25 mouse cellular contexts compared by ENCODE assay signal in genomic region chrX:164082030-164082429, GRCm38 (mm10). TPM values are rescaled to one million over a fixed set of nuclear protein-coding genes. Genes with fewer than 3 reads are reported as not detected.
DNase-seq lines count a peak whose midpoint lies in the region; ATAC-seq lines count a peak whose summit lies in the region.
"Had no signal": no experiment of that assay in that cellular context is flagged by ENCODE, and none has a peak within 500 bp of the region (broad histone marks: within the 10 kb centered on the region; RNA-seq: fewer than 3 reads in every experiment).

No protein-coding gene starts in this region.

- WGBS in liver, embryonic 12.5 days (ENCODE audit: insufficient replicate concordance): 56% methylated on average over 9 of the region's 9 CpGs
- WGBS in liver, embryonic 16.5 days (ENCODE audit: insufficient replicate concordance): 52% methylated on average over 9 of the region's 9 CpGs

- H3K9ac ChIP-seq in liver, embryonic 12.5 days: no peak overlapping the region
- no peak overlapping the region for H3K9ac ChIP-seq in liver, embryonic 16.5 days (ENCODE audit: low read depth, low read length)
- H3K9ac ChIP-seq: embryonic facial prominence, embryonic 15.5 days; heart, embryonic 13.5 days; hindbrain, embryonic 12.5 days had no signal

- no peak overlapping the region for H3K4me3 ChIP-seq in liver, embryonic 12.5 days
- H3K4me3 ChIP-seq in liver, embryonic 16.5 days (ENCODE audit: low read depth, low read length): no peak overlapping the region
- H3K4me3 ChIP-seq: embryonic facial prominence, embryonic 15.5 days; erythroblast, embryonic 14.5 days; forebrain, embryonic 10.5 days; heart, embryonic 13.5 days; hindbrain, embryonic 12.5 days had no signal

- H3K4me2 ChIP-seq in liver, embryonic 12.5 days: no peak overlapping the region
- no peak overlapping the region for H3K4me2 ChIP-seq in liver, embryonic 16.5 days (ENCODE audit: low read depth, low read length)
- H3K4me2 ChIP-seq: embryonic facial prominence, embryonic 15.5 days; heart, embryonic 13.5 days; hindbrain, embryonic 12.5 days had no signal

- peak; percentile 11 for DNase-seq in 416B (ENCODE audit: low read depth)
- DNase-seq in c-Kit-positive CD71-positive TER-119-positive erythroid progenitor cells, embryonic 14.5 days (ENCODE audit: low spot score): peak; percentile 33
- no peak for DNase-seq in embryo, embryonic 9.5 days (ENCODE audit: extremely low spot score)
- no peak for DNase-seq in thymus, postnatal 14 days
- no peak for DNase-seq in urinary bladder, postnatal 25 days (ENCODE audit: low spot score)
- no peak for DNase-seq in right cerebral cortex, postnatal 10 days (ENCODE audit: low spot score in 2 of 2)
- DNase-seq: adrenal gland, postnatal 10 days; cerebellum, adult 11-12 months; cerebellum, adult 9-11 months; cerebellum, postnatal 36 days; gastrocnemius, postnatal 36 days; heart, adult 11 months; heart, postnatal 4 days had no signal

- H3K36me3 ChIP-seq in liver, embryonic 12.5 days: no peaks in the 10 kb centered on the region
- no peaks in the 10 kb centered on the region for H3K36me3 ChIP-seq in liver, embryonic 16.5 days (ENCODE audit: control insufficient read depth, insufficient read depth)
- H3K36me3 ChIP-seq: embryonic facial prominence, embryonic 15.5 days; forebrain, embryonic 10.5 days; heart, embryonic 13.5 days; hindbrain, embryonic 12.5 days had no signal

- no peaks in the 10 kb centered on the region for H3K27me3 ChIP-seq in liver, embryonic 12.5 days (replicated peaks)
- H3K27me3 ChIP-seq in liver, embryonic 16.5 days (ENCODE audit: control insufficient read depth, insufficient read depth, low read depth, low read length): no peaks in the 10 kb centered on the region

- H3K4me1 ChIP-seq in liver, embryonic 12.5 days: peaks cover 14% of the 10 kb centered on the region; the same call in 1 of the 2 replicates
- H3K4me1 ChIP-seq in liver, embryonic 16.5 days (ENCODE audit: control insufficient read depth, low read depth, low read length): peaks cover 4% of the 10 kb centered on the region
- H3K4me1 ChIP-seq: embryonic facial prominence, embryonic 15.5 days; forebrain, embryonic 10.5 days; heart, embryonic 13.5 days; hindbrain, embryonic 12.5 days had no signal

- H3K9me3 ChIP-seq in liver, embryonic 12.5 days (replicated peaks): no peaks in the 10 kb centered on the region
- no peaks in the 10 kb centered on the region for H3K9me3 ChIP-seq in liver, embryonic 16.5 days (replicated peaks; ENCODE audit: control insufficient read depth, low read length)
- H3K9me3 ChIP-seq: embryonic facial prominence, embryonic 15.5 days; forebrain, embryonic 10.5 days; heart, embryonic 13.5 days; hindbrain, embryonic 12.5 days had no signal

- no peak overlapping the region for H3K27ac ChIP-seq in liver, embryonic 12.5 days
- H3K27ac ChIP-seq in liver, embryonic 16.5 days (ENCODE audit: low read length): no peak overlapping the region
- H3K27ac ChIP-seq: embryonic facial prominence, embryonic 15.5 days; forebrain, embryonic 10.5 days; heart, embryonic 13.5 days; hindbrain, embryonic 12.5 days had no signal

- peak; percentile 88 for ATAC-seq in liver, embryonic 12.5 days
- peak; percentile 74 for ATAC-seq in liver, embryonic 16.5 days (ENCODE audit: low read depth)
- ATAC-seq: forebrain, embryonic 14.5 days; hindbrain, embryonic 16.5 days had no signal

RNA-seq across cellular contexts. Expression of gene Siah1b, which starts 5.7 kb away (rescaled TPM):
- 23.3 and 24.8 TPM in 2 replicates for polyA plus RNA-seq in liver, embryonic 12.5 days (2016; fragmentation: Nextera tagmentation; extraction: Ambion mirVana)
- polyA plus RNA-seq in liver, embryonic 16.5 days (2015; fragmentation: Nextera tagmentation; extraction: Ambion mirVana): 13.1 and 13.8 TPM in 2 replicates

RNA-seq across cellular contexts. Expression of gene Cltrn, which starts 6.6 kb away (rescaled TPM):
- 0.24 and 0.63 TPM in 2 replicates for polyA plus RNA-seq in liver, embryonic 12.5 days (2016; fragmentation: Nextera tagmentation; extraction: Ambion mirVana)
- 1.3 and 1.6 TPM in 2 replicates for polyA plus RNA-seq in liver, embryonic 16.5 days (2015; fragmentation: Nextera tagmentation; extraction: Ambion mirVana)
- polyA plus RNA-seq: C2C12; embryonic facial prominence, embryonic 11.5 days; embryonic facial prominence, embryonic 15.5 days; erythroblast, embryonic 14.5 days; heart, postnatal 0 days had no signal

RNA-seq across cellular contexts. Expression of gene Car5b, which starts 54.2 kb away (rescaled TPM):
- 0.14 and 0.22 TPM in 2 replicates for polyA plus RNA-seq in liver, embryonic 12.5 days (2016; fragmentation: Nextera tagmentation; extraction: Ambion mirVana)
- 0.07 and 0.15 TPM in 2 replicates for polyA plus RNA-seq in liver, embryonic 16.5 days (2015; fragmentation: Nextera tagmentation; extraction: Ambion mirVana)
- polyA plus RNA-seq: erythroblast, embryonic 14.5 days had no signal

RNA-seq across cellular contexts. Expression of gene Ace2, which starts 57.1 kb away (rescaled TPM):
- not detected in 2 replicates for polyA plus RNA-seq in liver, embryonic 12.5 days (2016; fragmentation: Nextera tagmentation; extraction: Ambion mirVana)
- 0.14 and 0.84 TPM in 2 replicates for polyA plus RNA-seq in liver, embryonic 16.5 days (2015; fragmentation: Nextera tagmentation; extraction: Ambion mirVana)
- polyA plus RNA-seq: embryonic facial prominence, embryonic 11.5 days; erythroblast, embryonic 14.5 days; forebrain, embryonic 14.5 days had no signal

Comparison
In these comparisons a context has a peak if more than half of its experiments do, and no peak if none do; other contexts are left out.
1. DNase-seq: peak in 416B (single experiment) and c-Kit-positive CD71-positive TER-119-positive erythroid progenitor cells, embryonic 14.5 days (single experiment); none in embryo, embryonic 9.5 days (single experiment), thymus, postnatal 14 days (single experiment), urinary bladder, postnatal 25 days (single experiment) and right cerebral cortex, postnatal 10 days (0 of 2).